Mouse (Mus musculus): ENCODE measurements around the gene Mapt. TPM values are rescaled to one million over a fixed set of nuclear protein-coding genes. Genes with fewer than 3 reads are reported as not detected.

The Mapt gene
- total RNA-seq, 2 experiments from 2014 or later, result 54.1 to 59.5 TPM

DNA sequence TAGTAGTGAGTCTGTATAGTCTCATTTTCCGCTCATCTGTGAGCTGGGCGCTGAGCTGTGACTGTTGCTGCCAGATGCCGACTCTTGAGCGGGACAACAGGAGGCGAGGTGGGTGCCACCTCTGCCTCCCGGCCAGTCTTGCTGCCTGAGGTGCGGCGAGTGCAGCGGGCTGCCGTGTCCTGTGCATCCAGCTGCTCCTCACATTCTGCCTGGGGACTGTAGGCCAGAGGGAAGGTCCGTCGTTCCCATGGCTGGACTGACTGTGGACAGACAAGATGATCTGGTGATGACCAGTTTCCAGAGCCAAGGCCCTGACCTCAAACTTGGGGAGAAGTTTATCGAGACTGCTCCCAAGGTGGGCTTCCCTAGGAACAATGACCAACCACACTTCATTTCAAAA lies 103.8 kb downstream of the Mapt start:
- no peak for DNase-seq
- intact Hi-C loops (cut with DNase I), result no loop called here

DNA sequence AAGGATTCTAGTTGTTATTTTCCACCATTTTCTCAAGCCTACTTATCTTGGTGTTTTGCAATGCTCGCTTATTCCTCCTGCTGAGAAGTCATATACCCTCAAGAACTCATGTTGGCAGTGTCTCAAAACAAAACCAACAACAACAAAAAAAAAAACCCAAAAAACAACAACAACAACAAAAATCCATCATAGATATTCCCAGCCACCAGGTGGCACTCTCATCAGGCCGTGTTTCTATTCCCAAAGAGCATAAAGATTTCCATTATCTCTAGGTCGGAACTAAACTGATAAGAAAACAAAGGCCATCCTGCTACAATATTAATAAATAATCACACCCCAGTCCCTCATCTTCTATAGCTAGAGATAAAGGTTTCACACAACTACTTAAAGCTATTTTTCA lies 115.7 kb downstream of the Mapt start:
- intact Hi-C loops (cut with DNase I), result loop anchor here (5.0 kb wide), 2 partner anchors 100 to 115 kb away; no protein-coding TSS in a partner anchor
- DNase-seq, result no peak

DNA sequence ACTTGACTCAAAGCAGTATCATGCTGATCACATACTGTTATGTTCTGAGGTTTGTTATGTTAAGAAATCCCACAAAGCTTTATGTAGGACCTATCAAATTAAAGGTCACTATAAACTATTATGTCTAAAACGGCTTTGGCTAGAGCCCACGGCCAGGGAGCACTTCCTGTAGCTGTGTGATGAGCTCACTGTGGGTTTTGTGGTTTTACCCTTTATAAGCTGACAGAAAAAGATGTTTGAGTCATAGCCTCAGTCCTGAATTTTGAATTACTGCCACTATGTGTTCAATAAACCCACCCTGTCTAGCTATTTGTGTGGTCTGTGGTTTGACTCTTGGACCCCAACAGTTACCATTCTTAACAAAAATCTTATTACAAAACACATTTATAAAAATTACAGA lies 130.6 kb downstream of the Mapt start:
- no peak for DNase-seq
- intact Hi-C loops (cut with DNase I), result no loop called here

DNA sequence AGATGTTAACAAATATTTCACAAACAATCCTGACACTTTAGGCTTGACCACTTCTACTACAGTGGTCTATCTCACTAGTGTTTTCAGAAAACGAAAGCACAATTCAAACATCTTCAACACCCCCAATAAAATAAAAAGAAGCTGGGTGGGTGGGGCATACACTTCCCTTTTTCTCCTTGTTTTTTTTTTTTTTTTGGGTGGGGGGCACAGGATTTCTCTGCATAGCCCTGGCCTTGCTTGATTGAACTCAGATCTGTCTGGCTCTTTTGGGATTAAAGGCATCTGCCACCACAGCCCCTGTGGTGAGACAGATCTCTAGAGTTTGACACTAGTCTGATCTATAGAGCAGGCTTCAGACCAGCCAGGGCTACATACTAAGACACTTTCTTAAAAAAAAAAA lies 131.5 kb downstream of the Mapt start:
- intact Hi-C loops (cut with DNase I), result no loop called here
- DNase-seq, result no peak

DNA sequence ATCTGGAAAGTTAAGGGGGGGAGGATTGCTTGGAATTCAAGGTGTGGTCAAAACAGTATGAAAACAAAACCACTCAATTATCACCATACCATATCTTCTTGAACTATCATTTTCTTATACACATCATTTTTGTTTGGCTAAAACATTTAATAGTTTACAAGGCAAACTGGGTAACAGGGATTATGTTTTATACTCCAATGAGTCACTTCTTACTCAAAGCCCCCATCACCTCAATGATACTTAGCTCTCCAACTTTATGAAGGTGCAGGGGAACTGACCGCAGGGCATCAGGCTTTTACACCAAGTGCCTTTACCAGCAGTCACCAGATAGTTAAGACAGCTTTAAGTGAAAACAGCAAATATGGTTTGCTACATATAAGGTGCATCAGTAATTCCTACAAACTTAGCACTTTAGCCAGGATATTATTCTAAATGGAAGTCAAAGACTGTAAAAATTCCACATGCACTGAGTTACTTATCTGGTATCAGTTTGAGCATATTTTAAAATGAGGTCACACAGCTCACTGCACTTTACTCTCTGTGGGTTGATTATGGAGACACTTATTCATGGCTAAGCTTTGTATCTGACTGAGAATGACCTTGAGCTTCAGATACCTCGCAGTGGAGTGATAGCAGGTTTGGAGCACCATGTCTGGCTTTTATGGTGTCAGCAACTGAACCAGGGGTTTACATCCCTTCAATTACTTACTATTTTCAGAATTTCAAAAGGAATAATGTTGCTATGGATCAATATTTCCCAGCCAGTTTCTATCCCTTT lies 132.8 kb downstream of the Mapt start:
- intact Hi-C loops (cut with DNase I), result no loop called here
- DNase-seq, result no peak

DNA sequence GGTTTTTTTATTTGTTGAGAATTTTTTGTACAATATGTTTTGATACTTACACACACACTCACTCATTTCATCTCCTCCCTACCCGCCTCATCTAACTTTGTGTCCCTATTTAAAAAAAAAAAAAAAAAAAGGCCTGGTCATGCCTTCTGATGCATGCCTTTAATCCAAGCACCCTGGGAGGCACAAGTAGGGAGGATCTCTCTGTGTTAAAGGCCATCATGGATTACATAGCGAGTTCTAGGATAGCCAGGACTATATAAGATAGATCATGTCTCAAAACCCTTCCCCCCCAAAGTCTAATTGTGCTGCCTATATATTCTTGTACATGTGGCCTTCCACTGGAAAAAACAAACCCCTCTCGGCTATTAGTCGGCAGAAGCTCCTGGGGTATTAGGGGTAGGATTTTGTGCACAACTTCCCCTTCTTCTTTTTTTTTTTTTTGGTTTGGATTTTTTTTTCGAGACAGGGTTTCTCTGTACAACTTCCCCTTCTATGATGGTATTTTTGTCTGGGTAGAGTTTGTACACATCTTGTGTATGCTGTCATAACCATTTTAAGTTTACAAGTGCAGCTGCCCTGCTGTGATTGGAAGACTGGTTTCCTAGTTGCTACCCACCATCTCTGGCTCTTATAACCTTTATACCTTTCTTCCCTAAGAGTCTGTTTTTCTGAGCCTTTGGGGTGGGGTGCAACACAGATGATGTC lies 136.4 kb downstream of the Mapt start:
- intact Hi-C loops (cut with DNase I), result no loop called here
- DNase-seq, result no peak

DNA sequence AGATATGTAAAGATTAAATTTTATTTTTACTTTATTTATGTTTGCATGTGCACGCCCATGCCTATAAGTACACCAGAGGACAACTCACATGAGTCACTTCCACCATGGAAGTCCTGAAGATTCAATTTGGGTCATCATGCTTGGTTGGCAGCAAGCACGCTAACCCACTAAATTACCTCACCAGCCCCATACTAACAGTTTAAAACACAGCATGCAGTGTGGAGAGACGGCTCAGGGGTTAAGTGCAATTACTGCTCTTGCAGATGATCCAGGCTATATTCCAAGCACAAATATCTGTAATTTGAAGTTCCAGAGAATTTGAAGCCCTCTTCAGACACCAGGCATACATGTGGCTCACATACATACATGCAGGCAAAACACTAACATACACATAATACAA lies 145.1 kb downstream of the Mapt start:
- intact Hi-C loops (cut with DNase I), result no loop called here
- DNase-seq, result no peak

DNA sequence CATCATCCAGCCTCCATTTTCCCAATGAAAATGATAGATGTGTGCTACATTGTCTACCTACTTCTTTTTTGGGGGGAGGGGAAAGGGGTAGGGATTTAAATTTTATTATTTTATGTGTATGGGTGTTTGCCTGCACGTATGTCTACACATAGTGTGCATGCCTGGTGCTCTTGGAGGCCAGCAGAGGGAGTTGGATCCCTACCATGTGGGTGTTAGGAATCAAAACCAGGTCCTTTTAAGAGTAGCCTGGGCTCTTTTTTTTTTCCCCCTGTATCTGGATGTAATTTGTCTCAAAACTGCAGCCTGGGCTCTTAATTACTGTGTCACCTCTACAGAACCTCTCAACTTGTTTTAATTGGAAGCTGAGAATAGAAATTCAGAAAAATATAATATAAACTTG lies 148.4 kb downstream of the Mapt start:
- no peak for DNase-seq
- intact Hi-C loops (cut with DNase I), result no loop called here

Small RNAs within 50 kb of the gene (microRNA-seq; reads per million reads assigned to microRNA genes)
- gene Gm47310, result 0 reads per million in 2 experiments

Other genes starting within 250 kb of the Mapt start
- gene Crhr1, start 98.5 kb upstream of the Mapt start, total RNA-seq (2021), result not detected
- gene Sppl2c, start 45.1 kb upstream of the Mapt start, total RNA-seq (2021), result not detected
- gene Kansl1, start 237.5 kb downstream of the Mapt start, total RNA-seq (2021), result 10 to 100 TPM; 18.2 to 21.4 TPM